Mouse (Mus musculus): ENCODE measurements around the gene Tead4. TPM values are rescaled to one million over a fixed set of nuclear protein-coding genes. Genes with fewer than 3 reads are reported as not detected.
"Not testable (repeated sequence)": the region's sequence is repeated elsewhere in the genome, so short reads cannot be mapped to it uniquely, and the experiment has no call there.

Tead4 gene
- polyA plus RNA-seq, 1 experiment from 2014 or later: 5.5 TPM

GRCm38 (mm10) chr6:128318317-128318716 is 17.7 kb upstream of the Tead4 start:
- no peaks in the 10 kb centered on the region for H3K9me3 ChIP-seq (ENCODE audit: control insufficient read depth, low read length)
- no peak overlapping the region for H3K27ac ChIP-seq (ENCODE audit: low read length)
- H3K4me2 ChIP-seq (ENCODE audit: low read depth, low read length): no peak overlapping the region
- H3K4me1 ChIP-seq (replicated peaks; ENCODE audit: control insufficient read depth, insufficient read depth, low read length): no peaks in the 10 kb centered on the region
- no peaks in the 10 kb centered on the region for H3K27me3 ChIP-seq (ENCODE audit: control insufficient read depth, insufficient read depth, low read depth, low read length)
- peaks cover 21% of the 10 kb centered on the region for H3K36me3 ChIP-seq (ENCODE audit: control insufficient read depth, insufficient read depth, low read length)
- no peak overlapping the region for H3K4me3 ChIP-seq (ENCODE audit: low read length)
- ATAC-seq (ENCODE audit: low read depth): peak; percentile 34; the same call in 1 of the 2 replicates
- H3K9ac ChIP-seq (ENCODE audit: low read length): no peak overlapping the region
- 3% methylated on average over 4 of the region's 4 CpGs for WGBS

GRCm38 (mm10) chr6:128315597-128315996 is 15.0 kb upstream of the Tead4 start:
- H3K9me3 ChIP-seq (ENCODE audit: control insufficient read depth, low read length): no peaks in the 10 kb centered on the region
- no peaks in the 10 kb centered on the region for H3K4me1 ChIP-seq (replicated peaks; ENCODE audit: control insufficient read depth, insufficient read depth, low read length)
- H3K36me3 ChIP-seq (ENCODE audit: control insufficient read depth, insufficient read depth, low read length): no peaks in the 10 kb centered on the region
- H3K4me2 ChIP-seq (ENCODE audit: low read depth, low read length): no peak overlapping the region
- H3K9ac ChIP-seq (ENCODE audit: low read length): no peak overlapping the region
- ATAC-seq (ENCODE audit: low read depth): no peak
- H3K27ac ChIP-seq (ENCODE audit: low read length): no peak overlapping the region
- WGBS: 56% methylated on average over 7 of the region's 8 CpGs
- H3K4me3 ChIP-seq (ENCODE audit: low read length): no peak overlapping the region
- H3K27me3 ChIP-seq (ENCODE audit: control insufficient read depth, insufficient read depth, low read depth, low read length): no peaks in the 10 kb centered on the region

- Histone ChIP-seq H3K4me3 (ENCODE audit: low read length) (no peak overlapping the region), H3K4me1 (replicated peaks; ENCODE audit: control insufficient read depth, insufficient read depth, low read length) (no peaks in the 10 kb centered on the region), H3K9ac (ENCODE audit: low read length) (no peak overlapping the region), H3K27me3 (ENCODE audit: control insufficient read depth, insufficient read depth, low read depth, low read length) (no peaks in the 10 kb centered on the region), H3K4me2 (ENCODE audit: low read depth, low read length) (no peak overlapping the region), H3K9me3 (ENCODE audit: control insufficient read depth, low read length) (no peaks in the 10 kb centered on the region), H3K36me3 (ENCODE audit: control insufficient read depth, insufficient read depth, low read length) (no peaks in the 10 kb centered on the region), H3K27ac (ENCODE audit: low read length) (no peak overlapping the region)
- WGBS: 85% methylated on average over 6 of the region's 6 CpGs
- no peak for ATAC-seq (ENCODE audit: low read depth)
Measured at GRCm38 (mm10) chr6:128314796-128315195, 14.2 kb upstream of the Tead4 start.

- no peak overlapping the region for H3K4me3 ChIP-seq (ENCODE audit: low read length)
- H3K36me3 ChIP-seq (ENCODE audit: control insufficient read depth, insufficient read depth, low read length): no peaks in the 10 kb centered on the region
- peak; percentile 73; the same call in 1 of the 2 replicates for ATAC-seq (ENCODE audit: low read depth)
- 26% methylated on average over 4 of the region's 4 CpGs for WGBS
- no peak overlapping the region for H3K27ac ChIP-seq (ENCODE audit: low read length)
- H3K9me3 ChIP-seq (ENCODE audit: control insufficient read depth, low read length): no peaks in the 10 kb centered on the region
- H3K27me3 ChIP-seq (ENCODE audit: control insufficient read depth, insufficient read depth, low read depth, low read length): no peaks in the 10 kb centered on the region
- no peak overlapping the region for H3K9ac ChIP-seq (ENCODE audit: low read length)
- H3K4me1 ChIP-seq (replicated peaks; ENCODE audit: control insufficient read depth, insufficient read depth, low read length): no peaks in the 10 kb centered on the region
- H3K4me2 ChIP-seq (ENCODE audit: low read depth, low read length): no peak overlapping the region
Measured at GRCm38 (mm10) chr6:128308311-128308710, 7.7 kb upstream of the Tead4 start.

GRCm38 (mm10) chr6:128304801-128305200 is 4.2 kb upstream of the Tead4 start:
- Histone ChIP-seq H3K9ac (ENCODE audit: low read length) (no peak overlapping the region), H3K27ac (ENCODE audit: low read length) (no peak overlapping the region), H3K4me3 (ENCODE audit: low read length) (no peak overlapping the region), H3K4me1 (replicated peaks; ENCODE audit: control insufficient read depth, insufficient read depth, low read length) (peaks cover 8% of the 10 kb centered on the region), H3K36me3 (ENCODE audit: control insufficient read depth, insufficient read depth, low read length) (no peaks in the 10 kb centered on the region), H3K27me3 (ENCODE audit: control insufficient read depth, insufficient read depth, low read depth, low read length) (peaks cover 2% of the 10 kb centered on the region; the same call in 1 of the 2 replicates), H3K9me3 (ENCODE audit: control insufficient read depth, low read length) (no peaks in the 10 kb centered on the region), H3K4me2 (ENCODE audit: low read depth, low read length) (no peak overlapping the region)
- no peak for ATAC-seq (ENCODE audit: low read depth)
- WGBS: 73% methylated on average over 4 of the region's 4 CpGs

- not testable (repeated sequence) for H3K9me3 ChIP-seq (ENCODE audit: control insufficient read depth, low read length); H3K36me3 ChIP-seq (ENCODE audit: control insufficient read depth, insufficient read depth, low read length); H3K4me3 ChIP-seq (ENCODE audit: low read length); ATAC-seq (ENCODE audit: low read depth); H3K27ac ChIP-seq (ENCODE audit: low read length); H3K4me2 ChIP-seq (ENCODE audit: low read depth, low read length); H3K9ac ChIP-seq (ENCODE audit: low read length)
- Histone ChIP-seq H3K27me3 (ENCODE audit: control insufficient read depth, insufficient read depth, low read depth, low read length) (peaks cover 15% of the 10 kb centered on the region), H3K4me1 (replicated peaks; ENCODE audit: control insufficient read depth, insufficient read depth, low read length) (peaks cover 29% of the 10 kb centered on the region)
- WGBS: 83% methylated on average over 3 of the region's 3 CpGs
Measured at GRCm38 (mm10) chr6:128302640-128303039, 2.0 kb upstream of the Tead4 start.

GRCm38 (mm10) chr6:128301891-128302290 is 1.3 kb upstream of the Tead4 start:
- no peaks in the 10 kb centered on the region for H3K9me3 ChIP-seq (ENCODE audit: control insufficient read depth, low read length)
- no peak for ATAC-seq (ENCODE audit: low read depth)
- H3K9ac ChIP-seq (ENCODE audit: low read length): no peak overlapping the region
- no peak overlapping the region for H3K27ac ChIP-seq (ENCODE audit: low read length)
- 79% methylated on average over 3 of the region's 3 CpGs for WGBS
- H3K4me2 ChIP-seq (ENCODE audit: low read depth, low read length): no peak overlapping the region
- no peaks in the 10 kb centered on the region for H3K36me3 ChIP-seq (ENCODE audit: control insufficient read depth, insufficient read depth, low read length)
- peaks cover 15% of the 10 kb centered on the region for H3K27me3 ChIP-seq (ENCODE audit: control insufficient read depth, insufficient read depth, low read depth, low read length)
- no peak overlapping the region for H3K4me3 ChIP-seq (ENCODE audit: low read length)
- peaks cover 34% of the 10 kb centered on the region for H3K4me1 ChIP-seq (replicated peaks; ENCODE audit: control insufficient read depth, insufficient read depth, low read length)

- peaks cover 39% of the 10 kb centered on the region for H3K4me1 ChIP-seq (replicated peaks; ENCODE audit: control insufficient read depth, insufficient read depth, low read length)
- peaks cover 15% of the 10 kb centered on the region for H3K27me3 ChIP-seq (ENCODE audit: control insufficient read depth, insufficient read depth, low read depth, low read length)
- peak overlapping the region; percentile 92; the same call in 1 of the 2 replicates for H3K27ac ChIP-seq (ENCODE audit: low read length)
- 31% methylated on average over 11 of the region's 11 CpGs for WGBS
- peak overlapping the region; percentile 84; the same call in 1 of the 2 replicates for H3K9ac ChIP-seq (ENCODE audit: low read length)
- peak overlapping the region; percentile 97 for H3K4me2 ChIP-seq (ENCODE audit: low read depth, low read length)
- no peak for ATAC-seq (ENCODE audit: low read depth)
- H3K4me3 ChIP-seq (ENCODE audit: low read length): peak overlapping the region; percentile 76
- H3K9me3 ChIP-seq (ENCODE audit: control insufficient read depth, low read length): no peaks in the 10 kb centered on the region
- H3K36me3 ChIP-seq (ENCODE audit: control insufficient read depth, insufficient read depth, low read length): no peaks in the 10 kb centered on the region
Measured at GRCm38 (mm10) chr6:128301458-128301857, 835 bp upstream of the Tead4 start.

- WGBS: under 1% methylated on average over 25 of the region's 25 CpGs
- peaks cover 50% of the 10 kb centered on the region for H3K4me1 ChIP-seq (replicated peaks; ENCODE audit: control insufficient read depth, insufficient read depth, low read length)
- peak overlapping the region; percentile 84 for H3K9ac ChIP-seq (ENCODE audit: low read length)
- H3K9me3 ChIP-seq (ENCODE audit: control insufficient read depth, low read length): no peaks in the 10 kb centered on the region
- H3K4me3 ChIP-seq (ENCODE audit: low read length): peak overlapping the region; percentile 76
- peaks cover 15% of the 10 kb centered on the region for H3K27me3 ChIP-seq (ENCODE audit: control insufficient read depth, insufficient read depth, low read depth, low read length)
- H3K36me3 ChIP-seq (ENCODE audit: control insufficient read depth, insufficient read depth, low read length): no peaks in the 10 kb centered on the region
- H3K27ac ChIP-seq (ENCODE audit: low read length): peak overlapping the region; percentile 92
- no peak for ATAC-seq (ENCODE audit: low read depth)
- H3K4me2 ChIP-seq (ENCODE audit: low read depth, low read length): peak overlapping the region; percentile 97
Measured at GRCm38 (mm10) chr6:128299292-128300133, 1.1 kb downstream of the Tead4 start.
